Mouse (Mus musculus): ENCODE results near the gene Ect2l.

DNA sequence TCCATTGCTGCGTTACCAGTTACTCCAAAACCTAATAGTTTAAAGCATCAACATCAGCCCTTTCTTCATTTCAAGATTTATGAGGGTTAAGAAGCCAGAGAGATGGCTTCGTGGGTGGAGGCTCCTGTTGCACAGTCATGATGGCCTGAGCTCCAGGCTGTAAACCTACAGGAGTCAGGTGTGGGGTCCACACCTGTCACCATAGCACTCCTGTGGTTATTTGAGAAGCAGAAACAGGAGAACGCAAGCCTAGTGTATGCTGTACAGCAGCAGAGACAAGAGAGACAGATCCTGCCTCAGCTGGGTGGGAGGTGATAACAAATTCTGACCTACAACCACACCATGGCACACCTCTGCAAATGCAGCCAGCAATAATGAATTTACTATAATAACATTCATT is 8.3 kb downstream of the Ect2l start:
- TF ChIP-seq CTCF (IDR thresholded peaks at IDR 0.05; ENCODE audit: low read depth) (no peak), EP300 (IDR thresholded peaks at IDR 0.05; ENCODE audit: low read depth) (no peak)
